Mouse (Mus musculus) olfactory bulb, adult 2 months (tissue): ENCODE data around the gene Spata31d1d.

Source experiments
- CTCF ChIP-seq: fragments of 200-500 bp; IDR thresholded peaks from 2 replicates; pipeline ENCODE4 v1.5.1; 2012; ENCODE audit warnings: low read depth, mild to moderate bottlenecking, low read length, moderate library complexity; ENCODE audit not compliant: insufficient read depth
- POLR2A ChIP-seq: fragments of 200-500 bp; IDR thresholded peaks from 2 replicates; pipeline ENCODE4 v1.6.1; 2012; ENCODE audit warnings: mild to moderate bottlenecking, low read depth, low read length, moderate library complexity; ENCODE audit not compliant: insufficient read depth

GRCm38 (mm10) chr13:59695781-59696180 is 35.8 kb downstream of the Spata31d1d start:
- TF ChIP-seq POLR2A (no peak), CTCF (no peak)
